Mouse (Mus musculus): ENCODE measurements around the gene Izumo1. TPM values are rescaled to one million over a fixed set of nuclear protein-coding genes. Genes with fewer than 3 reads are reported as not detected.

Izumo1 gene
- total RNA-seq, 2 experiments from 2014 or later: 0.20 TPM; not detected in 1

DNA sequence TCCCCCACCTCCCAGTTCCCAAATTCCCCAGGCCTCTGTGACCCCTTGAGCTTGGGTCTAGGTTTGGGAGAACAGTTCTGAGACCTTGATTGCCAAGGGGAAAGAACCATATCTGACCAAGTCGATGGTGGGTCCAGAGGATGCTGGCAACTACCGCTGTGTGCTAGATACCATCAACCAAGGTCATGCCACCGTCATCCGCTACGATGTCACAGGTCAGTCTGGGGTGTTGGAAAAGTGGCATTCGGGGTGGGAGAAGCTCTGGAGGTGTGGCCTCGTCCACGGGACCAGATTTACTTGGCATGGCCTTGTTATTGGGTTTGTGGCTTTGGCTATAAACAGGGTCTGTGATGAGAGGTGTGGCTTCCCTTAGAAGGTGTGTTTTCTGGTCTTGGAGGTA, 3.9 kb downstream of the Izumo1 start:
- no peak for DNase-seq
- TF ChIP-seq CTCF (IDR thresholded peaks at IDR 0.05): no peak
- Histone ChIP-seq H3K4me3 (no peak overlapping the region), H3K27ac (no peak overlapping the region)
- intact Hi-C loops (cut with DNase I): no loop called here

GRCm38 (mm10) chr7:45626571-45627076, 5.0 kb downstream of the Izumo1 start:
- Histone ChIP-seq H3K27ac (peak overlapping the region; percentile 86), H3K4me3 (peak overlapping the region; percentile 88)
- TF ChIP-seq CTCF (IDR thresholded peaks at IDR 0.05): no peak
- intact Hi-C loops (cut with DNase I): no loop called here
- DNase-seq: no peak

GRCm38 (mm10) chr7:45627261-45627660, 5.7 kb downstream of the Izumo1 start, which contains the start of gene Rasip1:
Gene Rasip1 (plus strand): TSS chr7:45627488.
- peak; percentile 56 for DNase-seq
- Histone ChIP-seq H3K4me3 (peak within 1 kb of the TSS; percentile 88), H3K27ac (peak within 1 kb of the TSS; percentile 86)
- intact Hi-C loops (cut with DNase I): no loop called here
- TF ChIP-seq CTCF (IDR thresholded peaks at IDR 0.05): no peak

DNA sequence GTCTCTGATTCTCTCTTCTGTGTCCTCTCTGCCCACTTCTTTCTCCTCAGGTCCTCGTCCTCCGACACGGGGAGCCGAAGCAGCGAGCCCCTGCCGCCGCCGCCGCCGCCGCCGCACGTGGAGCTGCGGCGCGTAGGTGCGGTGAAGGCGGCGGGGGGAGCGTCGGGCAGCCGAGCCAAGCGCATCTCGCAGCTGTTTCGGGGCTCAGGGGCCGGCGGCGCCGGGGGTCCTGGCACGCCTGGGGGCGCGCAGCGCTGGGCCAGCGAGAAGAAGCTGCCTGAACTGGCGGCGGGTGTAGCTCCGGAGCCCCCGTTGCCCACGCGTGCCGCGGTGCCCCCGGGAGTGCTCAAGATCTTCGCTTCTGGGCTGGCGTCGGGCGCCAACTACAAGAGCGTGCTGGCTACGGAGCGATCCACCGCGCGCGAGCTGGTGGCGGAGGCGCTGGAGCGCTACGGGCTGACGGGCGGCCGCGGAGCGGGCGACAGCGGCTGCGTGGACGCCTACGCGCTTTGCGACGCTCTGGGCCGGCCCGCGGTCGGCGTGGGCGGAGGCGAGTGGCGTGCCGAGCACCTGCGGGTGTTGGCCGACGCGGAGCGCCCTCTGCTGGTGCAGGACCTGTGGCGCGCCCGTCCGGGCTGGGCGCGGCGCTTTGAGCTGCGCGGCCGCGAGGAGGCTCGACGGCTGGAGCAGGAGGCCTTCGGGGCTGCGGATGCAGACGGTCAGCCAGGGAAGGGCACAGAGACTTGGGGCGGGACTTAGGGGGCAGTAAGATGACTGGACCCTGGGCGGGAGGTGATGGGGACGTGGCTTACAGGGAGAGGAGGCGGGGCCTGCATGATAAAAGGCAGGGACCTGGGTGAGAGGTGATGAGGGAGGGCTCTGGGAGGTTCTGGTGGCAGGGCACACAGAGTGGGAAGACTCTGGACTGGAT, 7.0 kb downstream of the Izumo1 start:
- intact Hi-C loops (cut with DNase I): no loop called here
- DNase-seq: peak; percentile 95
- Histone ChIP-seq H3K4me3 (peak overlapping the region; percentile 88), H3K27ac (peak overlapping the region; percentile 86)
- peak; percentile 97 for TF ChIP-seq CTCF (IDR thresholded peaks at IDR 0.05)

DNA sequence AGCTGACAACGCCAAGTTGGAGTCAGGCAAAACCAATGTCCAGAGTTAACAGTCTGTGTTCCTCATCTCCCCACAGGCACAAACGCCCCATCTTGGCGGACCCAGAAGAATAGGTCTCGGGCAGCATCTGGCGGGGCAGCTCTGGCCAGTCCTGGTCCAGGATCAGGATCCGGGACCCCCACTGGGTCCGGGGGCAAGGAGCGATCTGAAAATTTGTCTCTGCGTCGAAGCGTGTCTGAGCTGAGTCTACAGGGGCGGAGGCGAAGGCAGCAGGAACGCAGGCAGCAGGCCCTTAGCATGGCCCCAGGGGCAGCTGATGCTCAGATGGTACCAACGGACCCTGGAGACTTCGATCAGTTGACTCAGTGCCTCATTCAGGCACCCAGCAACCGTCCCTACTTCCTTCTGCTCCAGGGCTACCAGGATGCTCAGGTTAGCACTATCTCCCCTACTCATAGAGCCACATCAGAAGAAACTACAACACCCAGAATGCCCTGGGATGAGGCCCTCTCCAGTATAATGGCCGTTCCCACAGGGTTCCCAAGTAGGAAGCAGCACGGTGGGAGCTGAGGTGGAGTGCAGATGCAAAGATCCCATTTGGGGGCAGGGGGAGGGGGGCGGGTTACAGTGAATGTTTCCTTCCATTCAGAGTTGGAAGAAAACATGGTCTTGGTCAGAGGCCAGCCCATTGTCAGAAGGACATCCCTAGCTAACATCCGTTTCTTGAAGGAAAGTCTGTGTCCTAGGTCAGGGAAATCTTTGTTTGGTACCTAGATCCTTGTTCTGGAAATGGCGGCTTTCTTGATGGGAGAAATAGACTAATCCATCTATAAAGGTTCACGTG, 8.7 kb downstream of the Izumo1 start:
- TF ChIP-seq CTCF (IDR thresholded peaks at IDR 0.05): no peak
- peak overlapping the region; percentile 88 for H3K4me3 ChIP-seq
- H3K27ac ChIP-seq: peak overlapping the region; percentile 31; the same call in 1 of the 2 replicates
- DNase-seq: no peak
- intact Hi-C loops (cut with DNase I): loop anchor here (5.0 kb wide), 1 partner anchor 33 kb away; no protein-coding TSS in a partner anchor

- H3K4me3 ChIP-seq: peak overlapping the region; percentile 52
- intact Hi-C loops (cut with DNase I): loop anchor here (5.0 kb wide), 1 partner anchor 35 kb away; no protein-coding TSS in a partner anchor
- peak; percentile 37 for TF ChIP-seq CTCF (IDR thresholded peaks at IDR 0.05)
- DNase-seq: peak; percentile 66
- H3K27ac ChIP-seq: peak overlapping the region; percentile 6; the same call in 1 of the 2 replicates
Measured at GRCm38 (mm10) chr7:45632499-45632898, 10.9 kb downstream of the Izumo1 start.

DNA sequence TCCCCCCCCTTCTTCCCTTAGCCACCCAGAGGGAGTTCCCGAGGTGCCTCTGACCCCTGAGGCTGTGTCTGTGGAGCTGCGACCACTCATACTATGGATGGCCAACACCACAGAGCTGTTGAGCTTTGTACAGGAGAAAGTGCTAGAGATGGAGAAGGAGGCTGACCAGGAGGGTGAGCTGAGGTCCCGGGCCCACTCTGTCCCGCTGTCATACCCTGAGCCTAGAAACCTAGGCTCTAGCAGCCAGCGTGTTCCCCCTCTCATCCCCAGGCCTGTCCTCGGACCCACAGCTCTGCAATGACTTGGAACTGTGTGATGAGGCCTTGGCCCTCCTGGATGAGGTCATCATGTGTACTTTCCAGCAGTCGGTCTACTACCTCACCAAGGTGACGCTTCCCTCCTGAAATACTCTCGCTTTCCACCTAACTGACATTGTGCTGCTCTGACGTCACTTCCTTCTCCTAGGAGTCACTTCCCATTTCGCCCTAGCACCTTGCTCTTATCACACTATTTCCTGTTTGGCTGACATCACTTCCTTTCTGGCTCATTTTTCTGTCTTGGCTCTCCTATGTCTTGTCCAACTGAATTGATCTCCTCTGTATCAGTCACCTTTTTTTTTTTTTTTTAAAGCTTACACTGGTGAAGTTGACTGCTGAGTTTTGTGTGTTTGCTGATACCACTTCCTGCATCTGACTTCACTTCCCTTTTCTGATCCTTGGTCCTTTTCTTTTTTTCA, 13.5 kb downstream of the Izumo1 start:
- peak overlapping the region; percentile 59 for H3K27ac ChIP-seq
- no peak for DNase-seq

GRCm38 (mm10) chr7:45635711-45636688, 14.4 kb downstream of the Izumo1 start:
- Histone ChIP-seq H3K27ac (peak overlapping the region; percentile 59), H3K4me3 (no peak overlapping the region; the same call in 1 of the 2 replicates)
- intact Hi-C loops (cut with DNase I): no loop called here
- TF ChIP-seq CTCF (IDR thresholded peaks at IDR 0.05): no peak
- no peak for DNase-seq

More for the DNA sequence above, 13.5 kb downstream of the Izumo1 start:
- intact Hi-C loops (cut with DNase I): loop anchor here (5.0 kb wide), 1 partner anchor 38 kb away; no protein-coding TSS in a partner anchor
- no peak for TF ChIP-seq CTCF (IDR thresholded peaks at IDR 0.05)
- no peak overlapping the region for H3K4me3 ChIP-seq

GRCm38 (mm10) chr7:45637710-45638109, 16.1 kb downstream of the Izumo1 start:
- H3K4me3 ChIP-seq: peak overlapping the region; percentile 63
- DNase-seq: no peak
- H3K27ac ChIP-seq: peak overlapping the region; percentile 90
- no peak for TF ChIP-seq CTCF (IDR thresholded peaks at IDR 0.05)
- intact Hi-C loops (cut with DNase I): no loop called here

DNA sequence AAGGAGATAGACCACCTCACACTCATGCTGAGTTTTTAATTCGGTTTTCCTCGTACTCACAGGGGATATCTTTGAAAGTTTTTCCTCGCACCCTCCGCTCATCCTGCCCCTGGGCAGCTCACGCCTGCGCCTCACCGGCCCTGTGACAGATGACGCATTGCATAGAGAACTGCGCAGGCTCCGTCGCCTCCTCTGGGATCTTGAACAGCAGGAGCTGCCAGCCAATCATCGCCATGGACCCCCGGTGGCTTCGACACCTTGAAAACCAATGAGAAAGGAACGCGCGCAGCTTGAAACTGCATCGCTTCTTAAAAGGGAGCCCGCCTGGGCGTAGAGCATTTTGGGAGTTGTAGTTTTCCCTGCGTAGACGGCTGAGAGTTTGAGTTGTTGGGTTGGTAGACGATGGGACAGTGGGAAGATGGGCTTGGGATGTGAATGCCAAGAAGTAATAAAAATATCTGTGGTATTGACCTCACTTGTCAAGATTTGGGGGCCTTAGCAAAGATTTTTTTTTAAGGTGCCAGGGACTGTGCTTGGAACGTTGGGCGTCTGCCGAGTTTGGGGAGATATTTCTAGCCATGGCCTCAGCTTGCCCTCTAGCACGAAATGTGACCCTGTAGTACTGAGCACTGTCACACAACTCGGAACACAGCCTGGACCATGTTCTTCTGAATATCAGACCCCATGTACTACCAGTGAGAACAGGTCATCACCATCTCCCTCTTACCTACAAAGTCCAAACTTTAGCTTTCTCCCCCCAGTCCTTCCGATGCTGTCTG, 17.2 kb downstream of the Izumo1 start:
- no peak for TF ChIP-seq CTCF (IDR thresholded peaks at IDR 0.05)
- Histone ChIP-seq H3K27ac (peak overlapping the region; percentile 90), H3K4me3 (peak overlapping the region; percentile 63)
- intact Hi-C loops (cut with DNase I): no loop called here
- DNase-seq: peak; percentile 98

All from gastrocnemius, adult 2 months (tissue).